25 mouse cellular contexts compared by ENCODE assay signal in genomic region chr9:22979627-22980026, GRCm38 (mm10).
"Had no signal": no experiment of that assay in that cellular context is flagged by ENCODE, and none has a peak within 500 bp of the region (broad histone marks: within the 10 kb centered on the region; RNA-seq: fewer than 3 reads in every experiment).

No protein-coding gene starts in this region.

- H3K27me3 ChIP-seq: heart, embryonic 15.5 days; hindbrain, embryonic 13.5 days; hindbrain, embryonic 15.5 days; limb, embryonic 15.5 days; liver, embryonic 12.5 days had no signal

- DNase-seq: gastrocnemius, postnatal 14 days; gastrocnemius, postnatal 36 days; heart, adult 11 months; heart, adult 2 months; heart, postnatal 14 days; heart, postnatal 36 days; kidney, adult 11 months; kidney, adult 8-10 months; kidney, postnatal 10 days; kidney, postnatal 36 days; layer of hippocampus, adult 9-11 months; layer of hippocampus, postnatal 36 days; left cerebral cortex, postnatal 4 days; lung, adult 18-20 months had no signal

- H3K36me3 ChIP-seq: heart, embryonic 13.5 days; heart, embryonic 15.5 days; hindbrain, embryonic 13.5 days; hindbrain, embryonic 15.5 days; limb, embryonic 13.5 days; limb, embryonic 15.5 days; liver, embryonic 12.5 days had no signal

- H3K9me3 ChIP-seq: heart, embryonic 13.5 days; heart, embryonic 15.5 days; hindbrain, embryonic 13.5 days; hindbrain, embryonic 15.5 days; limb, embryonic 13.5 days; limb, embryonic 15.5 days; liver, embryonic 12.5 days had no signal

- H3K4me2 ChIP-seq: heart, embryonic 11.5 days; heart, embryonic 13.5 days; heart, embryonic 15.5 days; hindbrain, embryonic 13.5 days; hindbrain, embryonic 15.5 days; limb, embryonic 13.5 days; limb, embryonic 15.5 days; liver, embryonic 12.5 days had no signal

- H3K4me1 ChIP-seq: heart, embryonic 15.5 days; hindbrain, embryonic 15.5 days; limb, embryonic 15.5 days; liver, embryonic 12.5 days had no signal

- H3K9ac ChIP-seq: heart, embryonic 13.5 days; heart, embryonic 15.5 days; hindbrain, embryonic 13.5 days; hindbrain, embryonic 15.5 days; limb, embryonic 13.5 days; limb, embryonic 15.5 days; liver, embryonic 12.5 days; liver, embryonic 14.5 days had no signal

- H3K4me3 ChIP-seq: heart, adult 2 months; heart, embryonic 13.5 days; heart, embryonic 15.5 days; hindbrain, embryonic 13.5 days; hindbrain, embryonic 15.5 days; limb, embryonic 13.5 days; limb, embryonic 15.5 days; liver, embryonic 12.5 days had no signal

- H3K27ac ChIP-seq: heart, adult 2 months; heart, embryonic 13.5 days; heart, embryonic 15.5 days; hindbrain, embryonic 13.5 days; hindbrain, embryonic 15.5 days; hindbrain, postnatal 0 days; limb, embryonic 13.5 days; limb, embryonic 15.5 days; liver, embryonic 12.5 days; liver, embryonic 14.5 days had no signal

- ATAC-seq: hindbrain, postnatal 0 days; intestine, embryonic 16.5 days; liver, embryonic 12.5 days had no signal
